Mouse (Mus musculus) liver, adult 2 months (tissue): ENCODE results near the gene Hbq1a.

ENCODE experiments used
- CTCF ChIP-seq: fragments of 200-500 bp; IDR thresholded peaks from 2 replicates; pipeline ENCODE4 v1.5.1; 2011; ENCODE audit warnings: low read depth, low read length, control low read depth
- POLR2A ChIP-seq: fragments of 200-500 bp; IDR thresholded peaks from 2 replicates; pipeline ENCODE4 v1.6.1; 2011; ENCODE audit warnings: low read length, control low read depth; ENCODE audit not compliant: insufficient read depth; ENCODE audit errors: extremely low read depth

- TF ChIP-seq CTCF (no peak), POLR2A (no peak)
Measured at GRCm38 (mm10) chr11:32309928-32310327, 10.1 kb downstream of the Hbq1a start.
